Mouse (Mus musculus): ENCODE data around the gene Pak6. TPM values are rescaled to one million over a fixed set of nuclear protein-coding genes. Genes with fewer than 3 reads are reported as not detected.

Gene Pak6
- polyA plus RNA-seq, 1 experiment from 2014 or later, result 36.4 TPM

GRCm38 (mm10) chr2:118673686-118674465 is 10.8 kb downstream of the Pak6 start:
- H3K4me2 ChIP-seq (ENCODE audit: low read length), result no peak overlapping the region
- no peak overlapping the region for H3K27ac ChIP-seq (ENCODE audit: low read length)
- no peak overlapping the region for H3K4me3 ChIP-seq (replicated peaks; ENCODE audit: low read length)
- H3K36me3 ChIP-seq (ENCODE audit: control insufficient read depth, insufficient read depth), result no peaks in the 10 kb centered on the region
- WGBS, result 18% methylated on average over 15 of the region's 15 CpGs
- peaks cover 30% of the 10 kb centered on the region for H3K27me3 ChIP-seq (replicated peaks; ENCODE audit: control insufficient read depth, insufficient read depth, low read length)
- no peak overlapping the region for H3K9ac ChIP-seq (replicated peaks; ENCODE audit: low read depth, low read length)
- H3K4me1 ChIP-seq (replicated peaks; ENCODE audit: control insufficient read depth, insufficient read depth, low read length), result peaks cover 13% of the 10 kb centered on the region
- ATAC-seq, result no peak
- no peaks in the 10 kb centered on the region for H3K9me3 ChIP-seq (ENCODE audit: control insufficient read depth, low read length)

- Histone ChIP-seq H3K27me3 (replicated peaks; ENCODE audit: control insufficient read depth, insufficient read depth, low read length) (peaks cover 33% of the 10 kb centered on the region), H3K4me1 (replicated peaks; ENCODE audit: control insufficient read depth, insufficient read depth, low read length) (peaks cover 13% of the 10 kb centered on the region), H3K9ac (replicated peaks; ENCODE audit: low read depth, low read length) (no peak overlapping the region), H3K9me3 (ENCODE audit: control insufficient read depth, low read length) (no peaks in the 10 kb centered on the region), H3K4me3 (replicated peaks; ENCODE audit: low read length) (no peak overlapping the region), H3K4me2 (ENCODE audit: low read length) (no peak overlapping the region), H3K36me3 (ENCODE audit: control insufficient read depth, insufficient read depth) (no peaks in the 10 kb centered on the region), H3K27ac (ENCODE audit: low read length) (no peak overlapping the region)
- WGBS, result 20% methylated on average over 7 of the region's 7 CpGs
- no peak for ATAC-seq
Observed at GRCm38 (mm10) chr2:118674500-118674899, 11.4 kb downstream of the Pak6 start.

- H3K36me3 ChIP-seq (ENCODE audit: control insufficient read depth, insufficient read depth), result no peaks in the 10 kb centered on the region
- H3K4me3 ChIP-seq (replicated peaks; ENCODE audit: low read length), result peak overlapping the region; percentile 61
- WGBS, result under 1% methylated on average over 81 of the region's 89 CpGs
- peak; percentile 58 for ATAC-seq
- H3K9ac ChIP-seq (replicated peaks; ENCODE audit: low read depth, low read length), result peak overlapping the region; percentile 67
- peaks cover 13% of the 10 kb centered on the region for H3K4me1 ChIP-seq (replicated peaks; ENCODE audit: control insufficient read depth, insufficient read depth, low read length)
- peak overlapping the region; percentile 98 for H3K4me2 ChIP-seq (ENCODE audit: low read length)
- no peaks in the 10 kb centered on the region for H3K9me3 ChIP-seq (ENCODE audit: control insufficient read depth, low read length)
- no peak overlapping the region for H3K27ac ChIP-seq (ENCODE audit: low read length)
- H3K27me3 ChIP-seq (replicated peaks; ENCODE audit: control insufficient read depth, insufficient read depth, low read length), result peaks cover 33% of the 10 kb centered on the region
Observed at GRCm38 (mm10) chr2:118676839-118677741, 14.0 kb downstream of the Pak6 start.

GRCm38 (mm10) chr2:118677817-118678216 is 14.7 kb downstream of the Pak6 start:
- no peaks in the 10 kb centered on the region for H3K36me3 ChIP-seq (ENCODE audit: control insufficient read depth, insufficient read depth)
- WGBS, result 19% methylated on average over 4 of the region's 4 CpGs
- no peaks in the 10 kb centered on the region for H3K9me3 ChIP-seq (ENCODE audit: control insufficient read depth, low read length)
- H3K4me1 ChIP-seq (replicated peaks; ENCODE audit: control insufficient read depth, insufficient read depth, low read length), result peaks cover 17% of the 10 kb centered on the region
- ATAC-seq, result no peak; the same call in none of the 2 replicates
- H3K4me3 ChIP-seq (replicated peaks; ENCODE audit: low read length), result peak overlapping the region; percentile 61
- H3K9ac ChIP-seq (replicated peaks; ENCODE audit: low read depth, low read length), result 0 out of 2 replicates have a peak overlapping the region, but pooled peaks have one; percentile 67
- H3K27me3 ChIP-seq (replicated peaks; ENCODE audit: control insufficient read depth, insufficient read depth, low read length), result peaks cover 33% of the 10 kb centered on the region
- H3K27ac ChIP-seq (ENCODE audit: low read length), result no peak overlapping the region
- H3K4me2 ChIP-seq (ENCODE audit: low read length), result peak overlapping the region; percentile 98

GRCm38 (mm10) chr2:118679577-118679976 is 16.5 kb downstream of the Pak6 start:
- H3K27me3 ChIP-seq (replicated peaks; ENCODE audit: control insufficient read depth, insufficient read depth, low read length), result peaks cover 32% of the 10 kb centered on the region
- no peak overlapping the region for H3K4me3 ChIP-seq (replicated peaks; ENCODE audit: low read length)
- H3K9ac ChIP-seq (replicated peaks; ENCODE audit: low read depth, low read length), result no peak overlapping the region
- peaks cover 19% of the 10 kb centered on the region for H3K4me1 ChIP-seq (replicated peaks; ENCODE audit: control insufficient read depth, insufficient read depth, low read length)
- no peak overlapping the region for H3K27ac ChIP-seq (ENCODE audit: low read length)
- H3K4me2 ChIP-seq (ENCODE audit: low read length), result no peak overlapping the region
- no peak for ATAC-seq
- no peaks in the 10 kb centered on the region for H3K9me3 ChIP-seq (ENCODE audit: control insufficient read depth, low read length)
- 85% methylated on average over 3 of the region's 3 CpGs for WGBS
- no peaks in the 10 kb centered on the region for H3K36me3 ChIP-seq (ENCODE audit: control insufficient read depth, insufficient read depth)

- no peak overlapping the region for H3K4me3 ChIP-seq (replicated peaks; ENCODE audit: low read length)
- no peak overlapping the region for H3K9ac ChIP-seq (replicated peaks; ENCODE audit: low read depth, low read length)
- H3K36me3 ChIP-seq (ENCODE audit: control insufficient read depth, insufficient read depth), result no peaks in the 10 kb centered on the region
- no peak overlapping the region for H3K27ac ChIP-seq (ENCODE audit: low read length)
- no peaks in the 10 kb centered on the region for H3K9me3 ChIP-seq (ENCODE audit: control insufficient read depth, low read length)
- peaks cover 23% of the 10 kb centered on the region for H3K27me3 ChIP-seq (replicated peaks; ENCODE audit: control insufficient read depth, insufficient read depth, low read length)
- no peak for ATAC-seq
- peaks cover 19% of the 10 kb centered on the region for H3K4me1 ChIP-seq (replicated peaks; ENCODE audit: control insufficient read depth, insufficient read depth, low read length)
- 95% methylated on average over 6 of the region's 6 CpGs for WGBS
- no peak overlapping the region for H3K4me2 ChIP-seq (ENCODE audit: low read length)
Observed at GRCm38 (mm10) chr2:118680926-118681325, 17.8 kb downstream of the Pak6 start.

- ATAC-seq, result peak; percentile 18; the same call in 1 of the 2 replicates
Observed at GRCm38 (mm10) chr2:118682544-118683260, 19.6 kb downstream of the Pak6 start.

GRCm38 (mm10) chr2:118685088-118685487 is 22.0 kb downstream of the Pak6 start:
- Histone ChIP-seq H3K36me3 (ENCODE audit: control insufficient read depth, insufficient read depth) (no peaks in the 10 kb centered on the region), H3K4me3 (replicated peaks; ENCODE audit: low read length) (no peak overlapping the region), H3K27ac (ENCODE audit: low read length) (no peak overlapping the region), H3K9ac (replicated peaks; ENCODE audit: low read depth, low read length) (no peak overlapping the region), H3K4me2 (ENCODE audit: low read length) (no peak overlapping the region), H3K9me3 (ENCODE audit: control insufficient read depth, low read length) (no peaks in the 10 kb centered on the region), H3K27me3 (replicated peaks; ENCODE audit: control insufficient read depth, insufficient read depth, low read length) (no peaks in the 10 kb centered on the region), H3K4me1 (replicated peaks; ENCODE audit: control insufficient read depth, insufficient read depth, low read length) (peaks cover 6% of the 10 kb centered on the region; the same call in 1 of the 2 replicates)
- WGBS, result 89% methylated on average over 4 of the region's 4 CpGs
- no peak for ATAC-seq

More at GRCm38 (mm10) chr2:118682544-118683260, 19.6 kb downstream of the Pak6 start:
- no peaks in the 10 kb centered on the region for H3K9me3 ChIP-seq (ENCODE audit: control insufficient read depth, low read length)
- no peak overlapping the region for H3K9ac ChIP-seq (replicated peaks; ENCODE audit: low read depth, low read length)
- H3K36me3 ChIP-seq (ENCODE audit: control insufficient read depth, insufficient read depth), result no peaks in the 10 kb centered on the region
- peaks cover 13% of the 10 kb centered on the region for H3K27me3 ChIP-seq (replicated peaks; ENCODE audit: control insufficient read depth, insufficient read depth, low read length)
- peaks cover 7% of the 10 kb centered on the region for H3K4me1 ChIP-seq (replicated peaks; ENCODE audit: control insufficient read depth, insufficient read depth, low read length)
- no peak overlapping the region for H3K27ac ChIP-seq (ENCODE audit: low read length)
- no peak overlapping the region for H3K4me3 ChIP-seq (replicated peaks; ENCODE audit: low read length)
- 48% methylated on average over 8 of the region's 8 CpGs for WGBS
- H3K4me2 ChIP-seq (ENCODE audit: low read length), result no peak overlapping the region
